Mouse (Mus musculus): ENCODE measurements around the gene Itgal. TPM values are rescaled to one million over a fixed set of nuclear protein-coding genes. Genes with fewer than 3 reads are reported as not detected.
"Not testable (repeated sequence)": the region's sequence is repeated elsewhere in the genome, so short reads cannot be mapped to it uniquely, and the experiment has no call there.

Gene Itgal
- under 1 TPM; 0.36 to 0.73 (median 0.53) TPM for total RNA-seq (2022)

DNA sequence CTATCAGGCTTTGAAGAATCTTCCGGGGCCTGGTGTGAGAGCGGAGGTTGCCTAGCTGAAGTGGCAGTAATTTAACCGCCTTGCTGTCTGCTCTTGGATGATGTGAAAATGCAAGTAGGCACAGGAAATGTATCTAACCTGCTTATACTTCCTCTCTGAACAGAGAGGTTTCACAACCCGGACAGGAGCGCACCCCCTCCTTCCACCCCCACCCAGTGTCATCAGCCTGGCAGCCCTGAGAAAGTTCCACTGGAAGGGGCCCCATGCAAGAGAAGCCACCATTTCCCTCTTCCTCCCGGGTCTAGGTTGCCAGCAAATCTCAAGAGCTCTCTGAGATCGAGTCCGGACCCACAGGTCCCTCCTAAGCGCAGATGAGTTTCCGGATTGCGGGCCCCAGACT, at the start of gene Itgal:
Gene Itgal, plus strand, starts transcription at position 163 of the 400 bp plus-strand sequence.
- DNase-seq (ENCODE audit: low spot score in 2 of 2) = no peak

DNA sequence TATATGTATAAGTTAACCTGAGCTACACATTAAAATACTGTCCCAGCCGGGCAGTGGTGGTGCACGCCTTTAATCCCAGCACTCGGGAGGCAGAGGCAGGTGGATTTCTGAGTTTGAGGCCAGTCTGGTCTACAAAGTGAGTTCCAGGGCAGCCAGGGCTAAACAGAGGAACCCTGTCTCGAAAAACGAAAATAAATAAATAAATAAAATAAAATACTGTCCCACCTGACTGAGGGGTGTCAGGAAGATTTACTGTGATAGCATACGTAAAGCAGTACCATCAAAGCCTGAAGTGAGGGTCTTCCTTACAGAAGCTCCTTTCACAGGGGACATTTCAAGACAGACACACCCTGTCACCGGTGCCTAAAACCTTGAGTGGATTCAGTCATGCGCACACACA, 45.5 kb upstream of the Itgal start:
- DNase-seq (ENCODE audit: low spot score in 2 of 2) = not testable (repeated sequence)

DNA sequence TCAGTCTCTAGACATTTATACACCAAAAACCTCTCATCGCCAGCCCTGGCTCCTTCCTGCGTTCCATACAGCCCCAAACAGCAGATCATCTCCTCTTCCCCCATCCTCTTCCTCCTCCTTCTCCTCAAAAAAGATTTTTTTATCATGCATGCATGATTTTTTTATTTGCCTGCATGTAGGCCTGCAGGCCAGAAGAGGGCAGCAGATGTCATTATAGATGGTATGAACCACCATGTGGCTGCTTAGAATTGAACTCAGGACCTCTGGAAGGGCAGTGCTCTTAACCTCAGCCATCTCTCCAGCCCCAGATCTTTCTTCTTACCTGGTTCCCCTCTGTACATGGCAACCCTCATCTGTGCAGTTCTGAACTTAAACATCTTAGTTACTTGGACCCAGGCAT, 43.6 kb upstream of the Itgal start:
- no peak for DNase-seq (ENCODE audit: low spot score in 2 of 2)

DNA sequence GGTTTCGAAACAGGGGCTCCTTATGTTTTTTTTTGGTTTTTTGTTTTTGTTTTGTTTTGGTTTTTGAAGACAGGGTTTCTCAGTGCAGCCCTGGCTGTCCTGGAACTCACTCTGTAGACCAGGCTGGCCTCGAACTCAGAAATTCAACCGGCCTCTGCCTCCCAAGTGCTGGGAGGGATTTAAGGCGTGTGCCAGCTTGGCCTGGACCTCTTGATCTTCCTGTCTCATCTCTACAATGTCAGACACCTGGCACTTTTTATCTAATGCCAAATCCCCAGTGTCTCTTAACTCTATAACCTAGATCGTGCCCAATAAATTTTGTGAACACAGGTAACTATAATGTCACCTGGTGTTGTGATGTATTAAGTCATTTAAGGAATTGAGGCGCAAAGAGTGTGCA, 42.7 kb upstream of the Itgal start:
- DNase-seq (ENCODE audit: low spot score in 2 of 2) = no peak

DNA sequence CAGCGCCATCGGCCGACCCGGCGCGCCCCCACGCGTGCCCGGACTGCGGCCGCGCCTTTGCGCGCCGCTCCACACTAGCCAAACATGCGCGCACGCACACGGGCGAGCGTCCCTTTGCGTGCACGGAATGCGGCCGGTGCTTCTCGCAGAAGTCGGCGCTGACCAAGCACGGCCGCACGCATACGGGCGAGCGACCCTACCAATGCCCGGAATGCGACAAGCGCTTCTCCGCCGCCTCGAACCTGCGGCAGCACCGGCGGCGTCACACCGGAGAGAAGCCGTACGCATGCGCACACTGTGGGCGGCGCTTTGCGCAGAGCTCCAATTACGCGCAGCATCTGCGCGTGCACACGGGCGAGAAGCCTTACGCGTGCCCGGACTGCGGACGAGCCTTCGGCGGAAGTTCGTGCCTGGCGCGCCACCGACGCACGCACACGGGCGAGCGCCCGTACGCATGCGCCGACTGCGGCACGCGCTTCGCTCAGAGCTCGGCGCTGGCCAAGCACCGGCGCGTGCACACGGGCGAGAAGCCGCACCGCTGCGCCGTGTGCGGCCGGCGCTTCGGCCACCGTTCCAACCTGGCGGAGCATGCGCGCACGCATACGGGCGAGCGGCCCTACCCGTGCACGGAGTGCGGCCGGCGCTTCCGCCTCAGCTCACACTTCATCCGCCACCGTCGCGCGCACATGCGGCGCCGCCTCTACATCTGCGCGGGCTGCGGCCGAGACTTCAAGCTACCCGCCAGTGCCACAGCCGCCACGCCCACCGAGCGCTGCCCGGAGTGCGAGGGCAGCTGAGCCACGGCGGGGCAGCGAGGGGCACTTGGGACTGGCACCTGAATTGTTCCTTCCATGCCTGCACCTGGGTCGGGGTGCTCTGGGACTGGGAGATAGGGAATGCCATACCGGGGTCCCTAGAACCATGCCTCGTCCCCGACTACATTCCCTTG, 42.0 kb upstream of the Itgal start:
- peak; percentile 91 to 95 for DNase-seq (ENCODE audit: low spot score in 2 of 2)

DNA sequence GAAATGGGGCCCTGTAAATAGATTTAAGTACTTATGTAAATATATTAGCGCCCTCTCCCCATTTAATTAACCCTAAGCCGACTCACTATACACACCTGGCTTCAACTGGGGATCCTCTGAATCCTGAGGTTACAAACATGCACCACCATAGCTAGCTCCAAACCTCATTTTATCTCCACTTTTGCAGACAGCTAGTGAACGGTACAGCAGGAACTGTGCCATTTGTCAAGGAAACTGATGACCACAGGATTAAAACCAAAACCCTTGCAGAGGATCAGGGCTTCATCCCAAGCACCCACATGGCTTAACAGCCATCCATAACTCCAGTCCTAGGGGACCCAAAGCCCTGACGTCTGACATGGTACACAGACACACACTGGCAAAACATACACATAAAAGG, 41.1 kb upstream of the Itgal start:
- no peak for DNase-seq (ENCODE audit: low spot score in 2 of 2)

DNA sequence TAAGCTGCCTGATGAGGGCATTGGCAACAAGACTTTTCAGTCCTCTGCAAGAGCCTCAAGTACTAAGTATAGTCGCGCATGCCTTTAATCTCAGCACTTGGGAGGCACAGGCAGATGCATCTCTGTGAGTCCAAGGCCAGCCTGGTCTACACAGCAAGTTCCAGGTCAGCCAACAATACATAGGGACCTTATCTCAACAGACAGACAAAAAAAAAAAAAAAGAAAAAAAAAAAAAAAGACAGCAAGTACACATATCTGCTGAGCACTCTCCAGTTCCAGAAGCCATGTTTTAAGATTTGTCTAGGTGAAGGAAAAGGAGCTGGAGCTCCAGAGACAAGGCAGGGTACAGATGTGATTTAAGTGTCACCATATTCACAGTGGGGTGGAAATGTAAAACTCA, 40.1 kb upstream of the Itgal start:
- DNase-seq (ENCODE audit: low spot score in 2 of 2) = no peak

DNA sequence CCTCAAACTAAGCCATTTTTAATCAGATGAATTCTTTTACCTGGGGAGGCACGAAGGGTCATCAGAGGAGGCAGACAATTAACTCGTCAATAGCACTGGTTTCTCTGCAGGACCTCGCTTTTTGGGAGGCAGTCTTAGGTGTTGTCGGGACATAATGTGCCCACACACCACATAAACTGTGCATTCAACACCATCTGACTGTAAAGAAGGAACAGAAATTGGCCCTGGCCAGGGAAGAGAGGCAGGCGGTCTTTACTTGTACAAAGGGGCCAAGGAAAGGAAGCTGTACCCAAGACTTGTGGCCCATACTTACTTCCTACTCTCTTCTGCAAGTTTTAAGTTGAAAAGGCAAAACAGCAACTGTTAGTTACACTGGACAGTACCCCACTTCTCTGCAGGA, 39.5 kb upstream of the Itgal start:
- DNase-seq (ENCODE audit: low spot score in 2 of 2) = no peak

DNA sequence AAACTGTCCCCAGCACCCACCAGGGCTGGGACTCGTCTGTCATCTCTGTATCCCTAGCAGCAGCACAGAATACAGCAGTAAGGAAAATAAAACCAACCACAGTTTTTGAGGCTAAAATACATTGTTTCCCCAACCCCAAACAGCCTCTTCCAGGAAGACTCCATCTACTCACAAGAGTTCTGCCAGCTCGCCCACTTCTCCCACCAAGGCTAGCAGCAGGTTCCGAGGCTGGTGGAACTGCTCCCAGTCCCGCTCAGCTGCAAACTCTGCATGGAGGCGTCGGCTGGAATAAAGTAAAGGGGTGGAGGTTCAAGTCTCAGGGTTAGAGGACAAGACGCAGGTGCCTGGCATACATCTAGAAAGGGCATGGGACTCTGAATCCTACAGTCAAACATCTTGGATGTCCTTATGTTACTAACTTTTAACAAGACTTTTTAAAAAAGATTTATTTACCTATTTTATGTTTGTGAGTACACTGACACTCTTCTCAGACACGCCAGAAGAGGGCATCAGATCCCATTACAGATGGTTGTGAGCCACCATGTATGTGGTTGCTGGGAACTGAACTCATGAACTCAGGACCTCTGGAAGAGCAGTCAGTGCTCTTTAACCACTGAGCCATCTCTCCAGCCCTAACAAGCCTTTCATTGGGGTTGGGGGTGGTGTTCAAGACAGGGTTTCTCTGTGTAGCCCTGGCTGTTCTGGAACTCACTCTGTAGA, 36.7 kb upstream of the Itgal start:
- DNase-seq (ENCODE audit: low spot score in 2 of 2) = no peak

DNA sequence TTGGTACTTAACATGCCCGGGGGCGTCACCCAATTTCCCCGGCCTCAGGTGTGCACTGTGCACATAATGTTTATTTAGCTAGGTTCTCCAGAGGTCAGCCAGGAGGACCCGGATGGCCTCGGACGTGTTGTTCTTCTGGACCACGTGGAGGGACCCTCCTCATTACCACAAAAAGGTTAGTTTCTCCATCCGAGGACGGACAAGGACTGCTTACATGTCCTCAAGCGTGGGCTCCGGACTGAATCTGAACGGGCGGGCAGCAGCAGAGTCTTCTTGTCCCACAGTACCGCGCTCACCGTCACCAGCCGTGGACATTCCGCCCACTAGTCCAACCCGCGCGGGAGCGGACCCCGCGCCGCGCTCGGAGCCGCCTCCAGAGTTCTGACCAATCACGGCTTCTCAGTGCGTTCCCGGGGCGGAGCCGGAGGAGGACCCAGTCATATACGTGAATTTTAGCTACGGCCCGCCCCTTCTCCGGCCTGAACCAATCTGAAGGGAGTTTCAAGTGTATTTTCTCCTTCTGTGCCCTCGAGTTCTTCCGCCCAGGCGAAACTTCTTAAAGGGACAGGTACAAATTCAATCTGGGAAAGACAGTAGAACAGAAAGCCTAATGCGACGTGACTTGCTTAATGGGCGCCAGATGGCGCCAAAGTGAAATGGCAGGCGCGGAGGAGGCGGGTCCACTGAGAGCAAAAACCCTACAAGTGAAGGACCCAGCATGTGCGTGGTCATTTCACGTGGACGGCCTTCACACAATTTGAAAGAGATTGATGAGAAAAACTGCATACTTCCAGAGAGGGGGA, 35.5 kb upstream of the Itgal start, which contains the start of gene Dctpp1:
Gene Dctpp1, minus strand, starts transcription at position 401 of the 803 bp plus-strand sequence.
- peak; percentile 99 for DNase-seq (ENCODE audit: low spot score in 2 of 2)

DNA sequence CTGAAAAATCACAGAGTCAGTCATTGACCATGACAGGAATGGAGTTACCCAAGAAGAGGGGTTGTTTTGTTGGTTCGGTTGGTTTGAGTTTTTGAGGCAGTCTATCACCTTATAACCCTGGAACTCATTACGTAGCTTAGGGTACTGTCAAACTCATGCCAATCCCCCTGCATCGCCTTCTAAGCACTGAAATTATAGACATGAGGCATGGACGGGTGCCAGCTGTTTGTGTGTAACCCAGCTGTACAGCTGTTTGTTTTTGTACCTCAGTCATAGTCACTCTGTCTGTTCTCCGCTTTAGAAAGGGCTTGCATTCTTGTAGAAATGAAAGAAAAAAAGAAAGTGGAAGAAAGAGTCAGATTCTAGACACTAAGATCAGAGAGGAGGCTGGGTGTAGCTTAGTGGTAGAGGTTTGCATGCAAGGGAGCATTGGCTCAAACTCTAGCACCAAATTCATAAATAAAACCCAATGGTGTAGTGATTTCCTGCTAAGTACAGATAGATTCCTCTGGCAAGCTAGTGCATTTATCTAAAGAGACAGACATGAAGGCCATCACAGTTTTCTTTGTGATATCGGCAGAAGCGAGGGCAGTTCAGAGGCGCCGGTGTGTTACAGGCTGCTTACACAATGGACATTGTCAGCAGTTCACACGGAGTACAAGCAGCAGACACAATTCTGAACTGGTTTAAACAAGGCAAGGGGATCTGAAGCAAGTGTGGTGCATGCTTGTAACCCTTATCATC, 33.7 kb upstream of the Itgal start:
- DNase-seq (ENCODE audit: low spot score in 2 of 2) = no peak

DNA sequence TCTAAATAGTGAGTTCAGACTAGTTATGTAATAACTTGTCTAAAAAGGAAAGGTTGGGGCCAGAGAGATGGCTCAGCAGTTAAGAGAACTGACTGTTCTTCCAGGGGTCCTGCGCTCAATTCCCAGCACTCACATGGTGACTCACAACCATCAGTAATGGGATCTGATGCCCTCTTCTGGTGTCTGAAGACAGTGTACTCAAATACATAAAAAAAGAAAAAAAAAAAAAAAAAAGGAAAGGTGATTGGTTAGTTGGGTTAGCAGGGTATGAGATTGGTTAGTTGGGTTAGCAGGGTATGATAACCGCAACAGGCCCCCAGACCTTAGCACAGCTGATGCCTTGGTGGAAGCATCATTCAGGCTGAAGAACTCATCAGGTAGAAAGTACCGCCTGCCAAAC, 32.5 kb upstream of the Itgal start:
- DNase-seq (ENCODE audit: low spot score in 2 of 2) = no peak

DNA sequence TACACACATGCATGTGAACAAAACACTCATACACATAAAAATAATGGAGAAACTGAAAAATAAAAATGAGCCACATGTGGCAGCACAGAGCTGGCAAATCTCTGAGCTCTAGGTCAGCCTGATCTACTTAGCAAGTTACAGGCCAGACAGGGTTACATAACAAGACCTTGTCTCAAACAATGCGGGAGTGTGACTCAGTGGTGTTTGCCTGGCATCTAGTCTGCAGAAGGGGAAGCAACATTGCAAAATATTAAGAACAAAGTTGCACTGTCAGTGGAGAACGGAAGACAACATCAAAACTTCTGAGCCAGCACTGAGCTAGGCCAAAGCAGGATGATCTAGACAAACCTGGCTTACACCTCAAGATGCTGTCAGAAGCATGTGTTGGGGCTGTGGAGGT, 25.8 kb upstream of the Itgal start:
- no peak for DNase-seq (ENCODE audit: low spot score in 2 of 2)

DNA sequence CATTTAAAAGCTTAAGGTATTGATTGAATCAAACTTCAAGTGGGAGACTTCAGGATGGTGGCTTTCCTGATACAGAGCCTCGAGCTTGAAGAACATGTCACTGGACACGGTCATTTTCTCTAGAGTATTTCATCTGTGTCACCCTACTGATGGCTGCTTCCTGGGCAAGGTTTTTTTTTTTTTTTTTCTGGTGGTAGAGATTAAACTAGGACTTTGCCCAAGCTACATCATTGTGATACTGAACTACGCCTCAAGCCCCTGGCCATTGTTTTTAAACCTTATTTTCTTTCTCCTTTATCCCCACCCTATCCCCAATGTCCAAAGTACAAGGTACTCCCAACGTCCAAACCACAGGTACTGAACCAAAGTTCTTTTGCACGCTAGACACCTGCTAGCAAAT, 25.4 kb upstream of the Itgal start:
- no peak for DNase-seq (ENCODE audit: low spot score in 2 of 2)

DNA sequence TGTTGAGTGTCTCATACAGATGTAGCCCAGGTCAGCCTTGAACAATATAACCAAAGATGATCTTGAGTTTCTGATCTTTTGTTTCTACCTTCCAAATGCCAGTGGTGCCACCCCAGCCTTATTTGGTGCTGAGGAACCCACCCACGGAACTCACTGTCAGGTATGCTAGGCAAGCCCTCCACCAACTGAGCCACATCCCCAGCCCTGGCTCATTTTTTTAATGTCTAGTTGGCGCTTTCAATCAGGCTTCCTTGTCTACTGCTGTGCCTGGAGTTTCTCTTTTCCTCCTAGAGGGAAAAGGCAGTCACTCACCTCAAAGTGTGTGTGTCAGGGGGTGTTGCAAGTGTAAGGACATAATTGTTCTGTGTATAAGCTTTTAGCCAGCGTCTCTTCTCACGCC, 25.0 kb upstream of the Itgal start:
- no peak for DNase-seq (ENCODE audit: low spot score in 2 of 2)

DNA sequence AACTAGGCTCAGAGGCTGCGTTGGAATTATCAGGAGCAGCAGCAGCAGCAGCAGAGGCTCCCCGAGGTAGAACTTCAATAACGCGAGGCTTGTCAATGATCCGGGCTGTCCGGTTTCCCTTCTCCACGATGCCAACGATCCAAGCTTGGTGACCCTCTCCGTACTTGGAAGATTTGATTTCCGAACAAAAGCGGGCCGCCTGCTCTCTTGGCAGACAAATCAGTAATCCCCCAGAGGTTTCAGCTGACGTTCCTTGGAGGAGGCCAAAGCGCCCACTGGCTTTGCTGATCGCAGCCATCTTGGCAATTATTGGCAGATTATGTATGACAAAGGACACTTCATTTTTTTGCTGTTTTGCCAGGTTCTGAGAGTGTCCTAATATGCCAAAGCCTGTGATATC, 23.5 kb upstream of the Itgal start:
- DNase-seq (ENCODE audit: low spot score in 2 of 2) = no peak

DNA sequence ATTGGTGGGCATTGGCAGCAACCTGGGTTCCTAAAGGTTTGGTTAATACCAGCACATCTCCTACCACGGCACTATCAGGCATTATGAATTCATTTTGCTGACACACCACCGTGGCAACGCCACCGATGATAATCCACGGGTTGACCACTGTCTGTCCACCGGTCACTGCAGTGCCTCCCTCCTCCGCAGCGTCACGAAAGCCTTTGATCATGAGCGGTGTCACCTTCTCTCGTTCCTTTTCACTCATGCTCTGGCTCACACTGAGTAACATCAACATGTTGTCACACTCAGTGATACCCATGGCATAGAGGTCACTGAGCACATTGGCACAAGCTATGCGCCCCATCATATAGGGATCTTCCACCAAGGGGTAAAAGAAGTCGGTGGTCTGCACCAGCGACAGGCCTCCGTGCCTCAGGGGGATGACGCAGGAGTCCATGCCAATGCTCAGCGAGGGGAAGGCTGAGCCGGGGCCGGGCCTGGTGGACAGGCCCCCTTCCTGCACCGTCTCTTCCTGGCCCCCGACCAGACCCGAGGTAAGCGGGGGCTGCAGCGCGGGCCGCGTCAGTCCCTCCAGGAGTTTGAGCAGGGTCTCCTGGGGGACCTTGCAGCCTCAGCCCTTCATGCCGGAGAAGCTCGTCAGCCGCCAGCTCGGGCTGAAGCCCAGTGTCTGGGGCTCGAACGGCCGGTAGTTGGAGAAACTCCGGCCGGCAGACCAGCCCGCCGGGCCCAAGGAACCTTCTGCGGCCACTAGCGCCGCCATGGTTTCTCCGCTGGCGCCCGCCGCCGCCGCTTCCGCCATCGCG, 22.7 kb upstream of the Itgal start:
- DNase-seq (ENCODE audit: low spot score in 2 of 2) = no peak

DNA sequence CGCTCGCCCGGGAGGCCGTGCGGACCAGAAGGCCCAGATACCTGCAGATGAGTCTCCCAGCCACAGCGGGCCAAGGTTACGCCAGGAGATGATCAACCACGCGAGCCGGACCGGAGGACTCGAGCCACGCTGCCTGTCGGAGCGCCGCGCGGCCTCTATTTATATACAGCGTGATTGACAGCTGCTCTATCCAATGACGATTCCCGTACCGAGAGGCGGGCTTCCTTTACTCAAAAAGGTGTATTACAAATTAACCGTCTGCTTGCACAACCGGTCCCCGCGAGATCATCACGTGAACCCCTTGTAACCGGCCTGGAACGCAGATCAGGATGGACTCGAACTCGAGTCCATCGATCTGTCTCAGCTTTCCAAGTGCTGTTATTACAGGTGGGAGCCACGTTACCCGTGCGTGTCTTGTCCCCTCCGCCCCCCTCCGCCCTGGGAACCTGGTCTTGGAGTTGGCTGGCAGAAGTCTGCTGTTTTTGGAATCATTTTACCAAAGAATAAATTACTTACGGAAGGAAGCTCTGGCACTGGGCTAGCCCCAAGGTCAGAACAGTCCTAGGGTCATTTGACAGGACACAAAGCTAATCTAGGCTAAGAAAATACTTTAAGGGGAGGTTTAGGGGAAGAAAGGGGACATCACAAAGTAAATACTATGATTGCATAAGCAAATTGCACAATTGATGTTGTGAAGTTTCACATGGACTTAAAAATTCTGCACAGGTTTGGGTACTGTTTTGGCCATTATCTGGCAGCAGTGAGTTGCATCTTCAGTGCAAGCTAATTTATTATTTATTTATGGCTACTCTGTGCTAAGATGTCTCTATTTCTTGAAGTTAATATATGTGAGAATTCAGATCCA, 21.9 kb upstream of the Itgal start, which contains the start of gene Sephs2:
Gene Sephs2, minus strand, starts transcription at position 131 of the 865 bp plus-strand sequence.
- peak; percentile 91 to 98 for DNase-seq (ENCODE audit: low spot score in 2 of 2)

DNA sequence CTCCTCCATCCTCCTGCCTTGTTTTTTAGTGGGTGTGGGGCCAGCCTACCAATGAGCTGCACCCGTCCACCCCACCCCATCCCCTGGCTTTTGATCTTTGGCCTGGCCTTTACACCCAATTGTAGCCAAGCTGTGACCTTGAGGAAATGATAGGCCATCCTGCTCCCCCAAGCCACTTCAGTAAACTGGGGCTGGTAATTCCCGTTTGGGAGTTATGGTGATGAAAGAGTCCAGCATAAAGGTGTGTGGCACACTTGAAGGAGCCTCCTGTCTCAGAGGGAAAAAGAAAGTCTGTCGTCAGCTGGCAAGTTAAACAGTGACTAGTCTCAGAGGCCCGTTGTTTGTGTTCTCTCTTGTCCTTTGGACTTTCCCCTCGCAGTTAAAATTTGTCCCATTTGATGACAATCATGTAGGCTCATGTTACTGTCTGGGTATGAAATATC, 19.5 kb upstream of the Itgal start:
- no peak for DNase-seq (ENCODE audit: low spot score in 2 of 2)

All from layer of hippocampus, adult 8-10 months (tissue).